Mouse (Mus musculus) lung, adult 2 months (tissue): ENCODE measurements around the gene Lrrc66. TPM values are rescaled to one million over a fixed set of nuclear protein-coding genes. Genes with fewer than 3 reads are reported as not detected.
A peak's percentile ranks its signal among the peaks of the same experiment; 100 is the strongest.

ENCODE experiments used
- DNase-seq: peaks from one replicate; pipeline ENCODE4 v3.0.0; 2022
- H3K4me1 ChIP-seq: fragments of 200-500 bp; 2 replicates; pipeline ENCODE4 v1.6.1; 2011; ENCODE audit warnings: low read length; ENCODE audit not compliant: control insufficient read depth, insufficient read depth
- H3K4me3 ChIP-seq: fragments of 200-500 bp; replicated peaks from 2 replicates; pipeline ENCODE3; 2011; ENCODE audit warnings: low read depth, mild to moderate bottlenecking, control low read depth, low read length; ENCODE audit errors: extremely low read depth
- CTCF ChIP-seq: fragments of 200-500 bp; IDR thresholded peaks from 2 replicates; pipeline ENCODE4 v1.5.1; 2011; ENCODE audit warnings: mild to moderate bottlenecking, low read length, control low read depth; ENCODE audit not compliant: insufficient read depth
- POLR2A ChIP-seq: fragments of 200-500 bp; IDR thresholded peaks from 2 replicates; pipeline ENCODE4 v1.6.1; 2011; ENCODE audit warnings: low read depth, mild to moderate bottlenecking, control low read depth, low read length, borderline replicate concordance; ENCODE audit errors: extremely low read depth
- WGBS: fragments of 180-500 bp; shearing (Covaris S2); methylation state at CpG from one replicate; pipeline ENCODE4 v1.1.7; 2018; 5-methylcytosine and 5-hydroxymethylcytosine counted together
- polyA plus RNA-seq: library from polyadenylated mRNA; depleted of rRNA; stranded (reverse); fragments of >200 nt; gene quantifications from 2 replicates; pipeline ENCODE4 v1.2.3, GENCODE M21; 2012; rRNA removed

Lrrc66 gene
- 0.09 TPM in 1 of 2 replicates, not detected in the other for polyA plus RNA-seq

DNA sequence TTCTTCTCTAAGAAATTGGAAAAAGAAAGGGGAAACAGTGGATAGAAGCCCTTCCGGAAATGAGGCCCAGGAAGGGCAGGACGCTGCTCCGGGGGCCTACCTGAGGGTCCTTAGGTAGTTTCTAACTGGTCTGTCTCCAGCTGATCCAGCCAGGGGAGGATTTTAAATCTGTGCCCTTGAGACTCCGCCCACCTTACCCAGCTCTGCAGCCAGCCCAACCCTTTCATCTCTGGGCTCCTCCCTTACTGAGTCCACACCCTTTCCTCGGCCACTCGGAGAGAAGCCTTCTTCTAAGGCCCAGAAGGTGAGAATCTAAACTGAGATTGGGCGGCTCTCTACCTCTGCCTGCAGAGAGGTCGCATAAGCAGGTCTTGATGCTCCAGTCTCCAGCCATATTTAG, at the start of gene Lrrc66:
TSS of gene Lrrc66 (minus strand) at position 236 of the 400 bp plus-strand sequence.
- 78% methylated on average over 8 of the region's 8 CpGs for WGBS
- no peak for TF ChIP-seq CTCF
- TF ChIP-seq POLR2A = no peak
- Histone ChIP-seq H3K4me1 (no peaks in the 10 kb centered on the region), H3K4me3 (no peak within 1 kb of the TSS)
- DNase-seq = no peak

DNA sequence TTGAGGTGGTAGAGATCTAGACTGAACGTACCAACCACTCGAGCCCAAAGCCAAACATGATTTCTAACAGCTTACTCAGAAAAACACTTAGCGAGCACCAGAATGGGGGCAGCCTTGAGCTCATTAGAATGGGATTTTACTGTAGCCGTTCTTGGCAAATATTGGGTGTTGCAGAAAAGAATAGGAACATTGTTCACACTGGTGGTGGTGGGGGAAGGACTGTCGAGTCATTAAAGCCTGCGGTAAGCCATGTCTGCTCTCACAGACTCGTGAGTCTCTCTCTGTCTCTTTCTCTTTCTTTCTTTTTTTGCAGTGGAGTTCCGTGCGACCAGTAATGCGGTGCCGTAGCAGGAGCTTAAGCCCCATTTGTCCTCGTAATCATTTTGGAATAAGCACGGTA, 44.3 kb upstream of the Lrrc66 start:
- WGBS = 58% methylated on average over 13 of the region's 13 CpGs
- no peak for TF ChIP-seq POLR2A
- no peak for TF ChIP-seq CTCF
- Histone ChIP-seq H3K4me3 (no peak overlapping the region), H3K4me1 (no peaks in the 10 kb centered on the region)
- DNase-seq = no peak

DNA sequence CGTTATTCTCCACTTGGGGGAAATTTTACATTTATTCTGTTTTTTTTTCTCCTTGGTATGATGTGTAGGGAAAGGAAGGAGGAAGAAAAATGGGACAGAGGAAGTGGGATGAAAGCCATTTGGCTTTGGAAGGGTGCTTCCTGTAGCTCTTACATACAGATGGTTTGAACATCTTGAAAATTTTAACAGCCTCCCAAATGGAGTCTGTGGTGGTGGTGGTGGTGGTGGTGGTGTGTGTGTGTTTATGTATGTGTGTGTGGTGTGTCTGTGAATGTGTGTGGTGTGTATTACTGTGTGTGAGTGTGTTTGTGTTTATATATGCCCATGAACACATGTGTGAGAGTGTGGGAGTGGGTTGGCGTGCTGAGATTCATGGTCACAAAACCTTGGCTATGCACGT, 43.3 kb upstream of the Lrrc66 start:
- DNase-seq = no peak
- H3K4me1 ChIP-seq = no peaks in the 10 kb centered on the region
- H3K4me3 ChIP-seq = no peak overlapping the region
- TF ChIP-seq CTCF (no peak), POLR2A (no peak)
- 71% methylated on average over 3 of the region's 3 CpGs for WGBS

DNA sequence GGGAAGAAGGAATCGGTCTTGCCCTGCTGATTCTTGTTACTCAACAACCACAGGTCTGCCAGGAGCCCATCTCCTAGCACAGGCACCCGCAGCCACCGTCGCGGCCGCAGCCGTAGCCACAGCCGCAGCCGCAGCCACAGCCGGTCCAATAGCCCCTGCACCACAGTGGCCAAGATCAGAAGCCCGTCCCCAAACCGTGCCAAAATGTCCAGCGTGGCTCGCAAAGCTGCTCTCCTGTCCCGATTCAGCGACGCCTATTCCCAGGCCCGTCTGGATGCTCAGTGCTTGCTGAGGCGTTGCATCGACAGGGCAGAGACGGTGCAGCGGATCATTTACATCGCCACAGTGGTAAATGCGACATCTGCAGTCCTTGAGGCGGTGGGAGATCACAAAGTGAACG, 37.1 kb upstream of the Lrrc66 start:
- 60% methylated on average over 26 of the region's 26 CpGs for WGBS
- no peak for TF ChIP-seq POLR2A
- no peak for TF ChIP-seq CTCF

DNA sequence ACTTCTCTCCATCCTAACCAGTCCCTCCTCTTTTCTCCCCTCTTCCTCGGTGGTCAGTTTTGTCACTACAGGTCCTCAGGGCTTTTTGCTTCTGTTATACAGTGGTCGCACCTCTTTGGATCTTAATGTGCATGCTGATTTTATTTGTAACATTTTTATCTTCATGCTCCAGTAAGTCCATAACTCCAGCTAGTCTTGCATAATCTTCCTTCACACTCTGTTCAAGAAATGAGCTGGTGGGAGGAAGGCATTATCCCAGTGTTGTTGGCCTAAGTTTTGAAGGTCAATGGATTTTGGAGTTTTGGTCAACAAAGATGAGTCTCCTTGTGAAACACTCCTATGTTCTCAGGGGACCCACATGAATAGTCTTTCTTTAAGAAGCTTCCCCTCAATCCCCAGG, 35.6 kb upstream of the Lrrc66 start:
- WGBS = 73% methylated on average over 2 of the region's 2 CpGs
- TF ChIP-seq CTCF = no peak
- no peak for TF ChIP-seq POLR2A
- H3K4me3 ChIP-seq = no peak overlapping the region
- H3K4me1 ChIP-seq = no peaks in the 10 kb centered on the region
- no peak for DNase-seq

More for the DNA sequence above, 37.1 kb upstream of the Lrrc66 start:
- Histone ChIP-seq H3K4me3 (no peak overlapping the region), H3K4me1 (no peaks in the 10 kb centered on the region)
- DNase-seq = no peak

DNA sequence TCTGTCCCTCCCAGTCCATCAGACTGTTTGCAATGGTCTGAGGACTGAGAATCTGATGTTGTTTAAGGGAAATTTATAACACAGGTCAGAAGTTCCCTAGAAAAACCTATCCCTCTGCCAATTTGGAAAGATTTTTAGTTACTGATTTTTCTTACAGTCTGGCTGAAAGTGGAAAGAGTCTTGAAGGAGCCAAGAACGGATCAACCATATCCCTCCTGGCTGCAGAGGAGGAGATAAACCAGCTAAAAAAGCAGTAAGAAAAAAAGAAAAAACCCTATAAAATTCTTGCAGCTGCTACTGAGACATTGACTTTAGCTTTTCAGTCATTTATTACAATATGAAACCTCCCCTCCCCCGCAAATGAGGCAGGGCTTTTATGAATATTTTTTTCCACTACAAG, 34.4 kb upstream of the Lrrc66 start:
- no peak overlapping the region for H3K4me3 ChIP-seq
- WGBS = 79% methylated on average over 2 of the region's 2 CpGs

DNA sequence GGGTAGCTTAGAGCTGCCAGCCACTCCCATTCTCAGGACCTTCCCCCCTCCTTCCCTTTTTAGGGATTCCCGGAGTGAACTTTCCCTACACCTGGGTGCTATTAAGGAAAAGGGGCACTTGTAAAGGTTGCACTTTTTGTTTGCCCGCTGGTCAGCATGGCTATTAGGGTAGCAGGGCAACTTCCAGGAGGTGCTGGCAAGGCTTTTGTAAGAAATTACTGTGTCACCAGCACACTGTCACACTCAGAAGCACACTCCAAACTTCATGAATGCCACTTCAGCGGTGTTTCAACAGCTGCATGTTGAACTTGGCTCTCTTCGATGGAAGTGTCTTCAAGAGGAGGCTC, 19.5 kb upstream of the Lrrc66 start:
- no peak for TF ChIP-seq CTCF
- TF ChIP-seq POLR2A = no peak
- no peak for DNase-seq
- 4% methylated on average over 4 of the region's 4 CpGs for WGBS
- Histone ChIP-seq H3K4me1 (peaks cover 9% of the 10 kb centered on the region), H3K4me3 (no peak overlapping the region)

More for the DNA sequence above, 34.4 kb upstream of the Lrrc66 start:
- no peak for TF ChIP-seq CTCF
- no peak for DNase-seq
- H3K4me1 ChIP-seq = no peaks in the 10 kb centered on the region

DNA sequence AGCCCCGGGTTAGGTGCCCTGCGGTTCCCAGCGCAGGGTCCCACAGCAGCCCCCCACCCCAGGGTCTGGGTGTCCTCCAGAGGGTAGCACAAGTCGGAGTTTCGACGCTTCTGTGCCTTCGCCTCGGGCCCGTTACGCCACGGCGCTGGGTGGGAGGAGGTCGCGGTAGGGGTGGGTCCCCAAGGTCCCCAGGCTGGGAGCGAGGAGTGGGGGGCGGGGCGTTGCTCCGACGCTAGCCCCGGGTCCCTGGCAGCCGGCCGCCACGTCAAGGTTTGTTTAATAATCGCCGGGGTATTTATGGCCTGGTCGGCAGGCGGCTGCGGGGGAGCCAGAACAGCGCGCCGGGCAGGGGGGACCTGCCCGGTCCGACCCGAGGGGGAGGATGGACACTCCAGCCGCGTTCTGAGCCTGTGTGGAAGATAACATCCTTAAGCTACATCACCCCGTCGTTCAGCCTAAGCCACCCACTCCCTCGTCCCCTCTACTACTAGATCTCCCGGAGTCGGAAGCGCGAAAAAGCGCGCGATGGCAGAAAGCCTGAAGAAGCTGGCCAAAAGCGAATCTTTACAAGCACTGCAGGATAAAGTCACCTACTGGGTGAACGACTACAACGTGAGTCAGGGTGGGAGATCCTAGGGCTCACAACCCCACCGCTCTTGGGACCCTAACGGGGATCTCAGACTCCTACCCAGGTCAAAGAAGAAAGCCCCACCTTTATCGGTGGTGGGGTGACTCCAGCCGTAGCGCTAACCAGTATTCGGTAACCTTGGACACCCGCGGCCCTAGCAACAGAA, 18.9 kb upstream of the Lrrc66 start, which contains the start of gene Spata18:
TSS of gene Spata18 (plus strand) at position 319 of the 794 bp plus-strand sequence.
- no peak for TF ChIP-seq POLR2A
- peak; percentile 33 for DNase-seq
- H3K4me3 ChIP-seq = peak within 1 kb of the TSS; percentile 65
- peaks cover 9% of the 10 kb centered on the region for H3K4me1 ChIP-seq
- under 1% methylated on average over 57 of the region's 57 CpGs for WGBS

DNA sequence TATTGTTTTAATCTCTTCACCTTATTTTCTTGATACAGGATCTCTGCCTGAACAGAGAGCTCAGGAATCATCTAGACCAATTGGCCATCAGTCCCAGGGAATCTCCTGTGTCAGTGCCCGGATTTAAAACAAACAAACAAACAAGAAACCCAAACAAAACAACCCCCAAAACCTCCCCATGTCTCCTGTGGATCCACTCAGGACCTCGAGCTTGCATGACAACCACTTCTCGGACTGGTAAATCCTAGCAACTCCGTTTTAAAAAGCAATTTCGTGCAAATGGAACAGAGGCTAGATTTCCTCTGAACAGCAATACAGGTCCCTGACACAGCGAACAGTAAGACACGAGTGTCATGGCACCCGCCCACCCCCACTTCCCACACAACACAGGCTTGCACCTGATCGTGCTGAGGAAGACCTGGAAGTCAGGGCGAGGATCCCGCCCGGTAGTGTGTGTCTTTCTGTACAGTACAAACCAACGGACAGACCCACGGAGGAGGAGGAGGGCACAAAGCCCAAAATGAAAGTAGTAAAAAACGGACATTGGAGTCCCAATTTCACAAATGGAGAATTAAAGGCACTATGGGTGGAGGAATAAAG, 18.1 kb upstream of the Lrrc66 start:
- peaks cover 9% of the 10 kb centered on the region for H3K4me1 ChIP-seq
- DNase-seq = peak; percentile 25
- no peak for TF ChIP-seq POLR2A
- TF ChIP-seq CTCF = no peak
- H3K4me3 ChIP-seq = peak overlapping the region; percentile 65
- 3% methylated on average over 15 of the region's 15 CpGs for whole genome bisulfite sequencing
